Mouse (Mus musculus) left cerebral cortex, postnatal 4 days (tissue): ENCODE measurements around the gene Gnaz. TPM values are rescaled to one million over a fixed set of nuclear protein-coding genes. Genes with fewer than 3 reads are reported as not detected.

Experiments
- DNase-seq: peaks from one replicate; pipeline ENCODE4 v3.0.0-alpha.2; 2022
- intact Hi-C: fragments of 180-260 bp; cut with DNase I; formaldehyde crosslinking; loops from one replicate; pipeline ENCODE4 v1.15.1; 2025
- total RNA-seq, 2 experiments: library from RNA; stranded (reverse); gene quantifications; 2 replicates each; pipeline ENCODE4 v1.2.3; 2021

Gnaz gene
- total RNA-seq: 100 to 1,000 TPM; 134 to 150 TPM

DNA sequence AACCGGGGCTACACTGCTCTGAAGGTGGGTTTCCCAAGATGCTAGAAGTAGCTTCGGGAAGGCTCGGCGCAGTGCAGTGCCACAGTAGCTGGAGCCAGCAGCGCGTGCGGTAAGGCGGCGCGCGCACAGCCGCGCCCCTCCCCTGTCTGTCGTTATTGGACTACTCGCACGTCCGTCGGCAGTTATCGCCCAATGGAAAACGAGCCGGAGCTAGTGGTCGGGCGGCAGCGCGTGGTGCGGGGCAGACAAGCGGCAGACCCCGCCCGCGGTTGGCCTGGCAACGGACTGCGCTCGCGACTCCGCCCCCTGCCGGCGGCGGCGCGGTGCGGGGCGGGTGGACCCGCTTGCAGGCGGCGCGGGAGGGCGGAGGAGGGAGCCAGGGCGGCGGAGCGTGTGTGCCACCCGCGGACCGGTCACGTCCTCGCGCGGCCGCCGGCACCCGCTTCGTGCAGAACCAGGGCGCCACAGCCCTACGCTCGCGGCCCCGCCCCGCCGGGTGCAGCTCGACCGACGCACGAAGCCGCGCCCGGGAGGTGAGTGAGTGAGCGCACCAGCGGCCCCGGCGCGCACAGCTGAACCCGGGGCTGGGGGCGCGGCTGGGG is at the start of gene Gnaz:
Gnaz (plus strand) TSS at position 328 of the 602 bp plus-strand sequence.
- intact Hi-C loops: no loop called here
- peak; percentile 98 for DNase-seq

DNA sequence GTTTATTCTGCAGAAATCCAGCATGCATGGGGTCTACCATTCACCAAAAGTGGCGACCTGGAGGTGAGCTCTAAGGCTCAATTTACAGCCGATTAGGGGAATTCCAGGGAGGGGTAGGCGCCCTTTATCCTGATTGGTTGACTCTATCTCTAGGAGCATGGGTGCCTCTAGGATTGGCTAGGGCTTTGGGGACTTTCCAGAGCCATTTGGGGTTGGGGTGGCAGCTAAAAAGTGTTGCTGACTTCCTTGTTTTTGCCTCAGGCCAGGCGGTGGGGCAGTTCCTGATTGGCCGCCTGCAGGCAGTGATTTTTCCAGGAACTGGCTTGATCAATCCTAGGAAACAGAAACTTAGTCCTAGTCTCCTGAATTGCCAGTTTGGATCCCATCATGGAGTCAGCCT is 47.7 kb upstream of the Gnaz start:
- DNase-seq: no peak
- intact Hi-C loops: no loop called here

GRCm38 (mm10) chr10:74920853-74921567 is 46.0 kb upstream of the Gnaz start:
- intact Hi-C loops: no loop called here

GRCm38 (mm10) chr10:74921614-74922013 is 45.4 kb upstream of the Gnaz start:
- no peak for DNase-seq
- intact Hi-C loops: no loop called here

More at GRCm38 (mm10) chr10:74920853-74921567, 46.0 kb upstream of the Gnaz start:
- peak; percentile 64 for DNase-seq

GRCm38 (mm10) chr10:74922763-74923162 is 44.2 kb upstream of the Gnaz start:
- intact Hi-C loops: no loop called here
- peak; percentile 72 for DNase-seq

- no peak for DNase-seq
- intact Hi-C loops: no loop called here
Observed at GRCm38 (mm10) chr10:74924274-74924673, 42.7 kb upstream of the Gnaz start.

DNA sequence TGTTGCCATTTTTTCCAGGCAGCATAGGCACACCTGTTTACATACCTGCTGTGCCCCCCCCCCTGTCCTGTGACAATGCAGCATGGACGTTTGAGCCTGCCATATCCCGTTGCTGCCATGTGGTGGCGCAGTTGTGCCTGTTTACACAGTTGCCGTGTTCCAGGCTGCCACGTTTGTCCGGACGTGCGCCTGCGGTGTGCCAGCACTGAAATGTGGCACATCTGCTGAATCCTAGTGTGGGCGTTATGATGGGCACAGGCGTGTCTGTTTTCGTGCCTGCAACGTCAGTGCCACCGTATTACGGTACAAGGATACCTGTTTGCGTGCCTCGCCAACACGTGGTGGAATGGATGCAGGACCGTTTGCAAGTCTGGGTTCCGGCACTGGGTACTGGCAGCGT is 41.7 kb upstream of the Gnaz start:
- intact Hi-C loops: no loop called here

GRCm38 (mm10) chr10:74928276-74928675 is 38.7 kb upstream of the Gnaz start:
- intact Hi-C loops: no loop called here
- no peak for DNase-seq

More for the DNA sequence above, 41.7 kb upstream of the Gnaz start:
- peak; percentile 72 for DNase-seq

DNA sequence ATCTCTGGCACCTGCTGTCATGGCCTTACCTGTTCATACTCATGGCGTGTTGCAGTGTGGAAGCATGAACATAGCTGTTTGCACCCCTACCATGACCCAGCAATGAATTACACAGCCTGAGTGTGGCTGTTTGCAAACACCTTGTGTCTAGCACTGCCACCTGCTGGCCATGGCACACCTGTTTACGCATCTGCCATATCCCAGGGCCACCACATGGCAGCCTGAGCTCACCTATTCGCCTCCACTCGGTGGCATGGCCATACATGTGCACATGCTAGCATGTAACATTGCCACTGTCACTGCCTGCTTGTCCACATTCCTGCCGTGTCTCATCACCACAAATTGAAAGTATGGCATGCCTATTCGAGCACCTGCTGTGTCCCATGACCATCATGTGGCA is 37.4 kb upstream of the Gnaz start:
- DNase-seq: no peak
- intact Hi-C loops: no loop called here

- intact Hi-C loops: no loop called here
- DNase-seq: peak; percentile 46
Observed at GRCm38 (mm10) chr10:74930541-74930940, 36.4 kb upstream of the Gnaz start.

GRCm38 (mm10) chr10:74931631-74932030 is 35.3 kb upstream of the Gnaz start:
- intact Hi-C loops: no loop called here
- DNase-seq: no peak

DNA sequence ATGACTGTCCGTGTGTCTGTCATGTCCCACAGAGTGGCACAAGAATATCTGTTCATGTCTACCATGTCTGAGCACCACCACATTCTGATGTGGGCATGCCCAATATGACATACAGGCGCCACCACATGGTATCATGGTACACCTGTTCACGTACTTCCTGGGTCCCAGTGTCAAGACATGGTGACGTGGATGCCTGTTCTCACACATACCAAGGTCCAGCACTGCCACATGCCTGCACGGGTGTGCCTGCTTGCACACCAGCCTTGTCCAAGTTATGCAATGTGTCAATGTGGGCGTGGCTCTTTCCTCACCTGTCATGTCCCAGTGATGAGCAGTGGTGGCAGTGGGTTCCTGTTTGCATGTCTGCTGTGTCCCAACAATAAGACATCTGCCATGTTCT is 34.5 kb upstream of the Gnaz start:
- no peak for DNase-seq
- intact Hi-C loops: no loop called here

- intact Hi-C loops: no loop called here
Observed at GRCm38 (mm10) chr10:74933548-74934190, 33.3 kb upstream of the Gnaz start.

GRCm38 (mm10) chr10:74934521-74934920 is 32.5 kb upstream of the Gnaz start:
- DNase-seq: no peak
- intact Hi-C loops: no loop called here

More at GRCm38 (mm10) chr10:74933548-74934190, 33.3 kb upstream of the Gnaz start:
- DNase-seq: no peak

- intact Hi-C loops: loop anchor here (5.0 kb wide), 2 partner anchors 87 to 217 kb away; no protein-coding TSS in a partner anchor
- peak; percentile 39 for DNase-seq
Observed at GRCm38 (mm10) chr10:74935016-74935415, 32.0 kb upstream of the Gnaz start.

DNA sequence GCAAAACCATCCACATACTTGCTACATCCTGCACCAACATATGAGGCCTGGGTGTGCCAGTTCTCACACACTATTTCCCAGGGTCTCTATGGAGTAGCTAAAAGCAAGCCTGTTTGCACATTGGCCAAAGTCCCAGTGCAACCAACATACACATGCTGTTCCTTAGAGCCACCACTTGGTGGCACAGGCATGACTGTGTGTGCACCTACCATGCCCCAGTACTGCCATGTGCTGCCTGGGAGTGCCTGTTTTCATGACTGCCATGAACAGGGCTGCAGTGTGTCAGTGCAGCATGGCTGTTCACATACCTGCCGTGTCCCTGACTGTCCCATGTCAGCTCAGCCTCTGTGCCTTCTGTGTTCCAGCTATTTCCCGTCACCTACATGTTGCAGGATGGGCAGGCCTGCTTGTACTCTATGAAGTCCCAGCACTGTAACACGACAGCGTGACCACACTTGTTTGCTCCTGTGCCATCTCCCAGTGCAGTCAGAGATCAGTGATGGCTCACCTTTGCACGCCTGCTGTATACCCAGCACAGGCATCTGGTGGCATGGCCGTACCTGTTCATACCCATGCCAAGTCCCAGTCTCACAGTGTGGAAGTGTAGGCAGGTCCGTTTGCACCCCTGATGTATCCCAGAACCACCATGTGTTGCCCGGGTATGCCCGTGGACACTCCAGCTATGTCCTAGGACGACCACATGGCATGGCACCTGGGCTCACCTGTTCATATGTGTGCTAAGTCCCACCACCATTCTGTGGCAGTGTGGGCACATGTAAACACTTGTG is 29.8 kb upstream of the Gnaz start:
- intact Hi-C loops: loop anchor here (5.0 kb wide), 2 partner anchors 85 to 215 kb away; no protein-coding TSS in a partner anchor
- peak; percentile 42 for DNase-seq

- intact Hi-C loops: loop anchor here (5.0 kb wide), 2 partner anchors 84 to 214 kb away; no protein-coding TSS in a partner anchor
- no peak for DNase-seq
Observed at GRCm38 (mm10) chr10:74938410-74938809, 28.6 kb upstream of the Gnaz start.

GRCm38 (mm10) chr10:74939300-74939699 is 27.7 kb upstream of the Gnaz start:
- no peak for DNase-seq
- intact Hi-C loops: loop anchor here (5.0 kb wide), 2 partner anchors 83 to 213 kb away; no protein-coding TSS in a partner anchor

DNA sequence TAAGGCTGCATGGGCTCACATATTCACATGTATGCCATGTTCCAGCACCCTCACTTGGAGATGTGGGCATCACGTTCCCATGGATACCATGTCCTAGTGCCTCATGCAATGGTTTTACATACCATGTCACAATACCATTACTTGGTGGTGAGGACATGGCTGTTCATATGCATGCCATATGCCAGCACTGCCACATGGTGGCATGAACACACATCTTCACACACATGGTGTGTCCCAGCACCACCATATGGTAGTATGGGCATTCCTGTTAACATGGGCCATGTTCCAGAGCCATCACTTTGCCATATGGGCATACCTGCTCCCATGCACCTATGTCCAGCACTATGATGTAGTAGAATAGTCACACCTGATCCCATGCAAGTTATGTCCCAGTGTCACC is 26.2 kb upstream of the Gnaz start:
- intact Hi-C loops: no loop called here

GRCm38 (mm10) chr10:74952830-74953443 is 14.0 kb upstream of the Gnaz start:
- DNase-seq: no peak
- intact Hi-C loops: no loop called here

More for the DNA sequence above, 26.2 kb upstream of the Gnaz start:
- no peak for DNase-seq
